Mouse (Mus musculus): ENCODE data around the gene Dclk1.

The Dclk1 gene

GRCm38 (mm10) chr3:55260139-55260538, 18.0 kb downstream of the Dclk1 start:
- no peak for DNase-seq (ENCODE audit: low spot score in 2 of 2)

- DNase-seq (ENCODE audit: low spot score in 2 of 2): no peak
These were observed 23.9 kb downstream of the Dclk1 start for GRCm38 (mm10) chr3:55266091-55266490.

DNA sequence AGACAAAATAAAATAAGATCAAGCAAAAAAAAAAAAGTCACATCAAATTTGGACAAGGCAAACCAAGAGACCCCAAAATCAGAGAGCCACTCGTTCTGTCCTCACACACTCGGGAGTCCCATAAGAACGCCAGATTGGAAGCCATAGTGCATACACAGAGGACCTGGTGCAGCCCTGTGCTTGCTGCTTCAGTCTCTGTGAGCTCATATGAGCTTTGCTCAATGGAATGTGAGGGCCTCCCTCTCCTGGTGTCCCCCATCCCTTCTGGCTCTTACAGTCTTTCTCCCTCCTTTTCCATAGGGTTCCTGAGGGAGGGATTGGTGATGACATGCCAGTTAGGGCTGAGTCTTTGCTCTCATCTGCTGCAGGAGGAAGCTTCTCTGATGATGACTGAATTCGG, 27.6 kb downstream of the Dclk1 start:
- no peak for DNase-seq (ENCODE audit: low spot score in 2 of 2)

DNA sequence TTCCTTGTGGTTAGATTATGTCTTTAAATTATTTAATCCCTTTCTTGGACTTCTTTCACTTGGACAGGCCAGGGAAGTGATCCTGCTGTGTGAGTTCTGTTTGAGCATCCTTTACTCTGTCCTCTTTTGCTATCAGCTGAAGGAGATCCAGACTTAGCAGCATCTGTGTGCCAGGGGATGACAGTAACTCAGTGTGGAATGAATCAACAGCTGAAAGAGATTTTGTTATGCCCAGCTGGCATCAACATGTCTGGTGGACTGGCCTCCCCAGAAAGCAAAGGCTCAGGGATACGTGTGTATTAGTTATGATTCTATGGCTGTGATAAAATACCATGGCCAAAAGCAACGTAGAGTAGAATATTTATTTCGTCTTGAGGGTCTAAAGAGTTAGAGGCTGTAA, 28.2 kb downstream of the Dclk1 start:
- DNase-seq (ENCODE audit: low spot score in 2 of 2): no peak

GRCm38 (mm10) chr3:55270920-55271319, 28.8 kb downstream of the Dclk1 start:
- no peak for DNase-seq (ENCODE audit: low spot score in 2 of 2)

DNA sequence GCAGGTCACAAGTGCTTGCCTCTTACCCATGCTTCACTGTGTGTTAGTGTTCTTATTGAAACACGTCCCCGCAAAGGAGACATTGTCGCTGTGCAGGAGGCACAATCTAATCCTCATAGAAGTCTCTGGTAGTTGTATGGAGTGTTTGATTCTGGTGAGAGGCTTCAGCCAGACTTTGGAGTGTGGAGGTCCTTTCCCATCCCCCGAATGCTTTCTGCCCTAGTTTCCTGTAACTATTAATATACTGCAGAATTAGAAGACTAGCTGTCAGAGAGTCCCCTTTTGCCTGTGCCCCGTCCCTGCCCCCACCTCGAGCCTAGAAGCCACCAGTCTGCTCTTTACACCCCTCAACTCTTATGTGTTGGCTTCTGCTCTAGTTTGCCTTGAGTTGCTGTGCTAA, 30.4 kb downstream of the Dclk1 start:
- DNase-seq (ENCODE audit: low spot score in 2 of 2): no peak

DNA sequence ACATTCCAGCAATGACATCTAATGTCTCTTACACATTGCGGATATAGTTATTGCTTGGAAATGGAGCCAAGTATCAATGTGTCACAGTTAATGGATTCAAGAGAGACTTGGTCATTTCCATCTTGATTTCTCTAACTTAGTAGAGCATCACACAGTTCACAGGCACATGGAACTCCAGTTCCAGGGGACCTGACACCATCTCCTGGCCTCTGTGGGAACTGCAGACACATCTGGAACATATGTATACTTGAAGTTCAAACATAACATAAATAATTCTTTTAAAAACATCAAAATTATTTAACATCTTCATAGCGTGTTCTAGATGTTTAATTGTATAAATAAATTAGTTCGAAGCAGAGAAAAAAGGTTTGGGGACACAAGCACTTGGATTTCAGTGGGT, 34.3 kb downstream of the Dclk1 start:
- no peak for DNase-seq (ENCODE audit: low spot score in 2 of 2)

DNA sequence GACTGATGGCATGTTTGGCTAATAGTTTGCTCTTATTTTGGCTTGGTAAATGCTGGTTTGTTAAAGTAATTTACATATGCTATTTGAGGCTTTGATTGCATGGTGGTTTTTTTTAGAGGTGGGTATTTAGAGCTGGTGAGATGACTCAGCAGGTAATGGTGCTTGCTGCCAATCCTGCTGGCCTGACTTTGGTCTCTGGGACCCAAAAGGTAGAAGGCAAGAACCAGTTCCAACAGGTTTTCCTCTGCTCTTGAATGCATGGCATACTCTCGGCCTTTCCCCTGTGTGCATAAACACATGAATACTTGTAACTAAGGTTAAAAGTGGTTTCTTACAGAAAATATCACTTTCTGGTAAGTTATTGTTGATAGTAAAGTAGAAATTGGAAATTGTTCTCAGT, 34.7 kb downstream of the Dclk1 start:
- DNase-seq (ENCODE audit: low spot score in 2 of 2): no peak

DNA sequence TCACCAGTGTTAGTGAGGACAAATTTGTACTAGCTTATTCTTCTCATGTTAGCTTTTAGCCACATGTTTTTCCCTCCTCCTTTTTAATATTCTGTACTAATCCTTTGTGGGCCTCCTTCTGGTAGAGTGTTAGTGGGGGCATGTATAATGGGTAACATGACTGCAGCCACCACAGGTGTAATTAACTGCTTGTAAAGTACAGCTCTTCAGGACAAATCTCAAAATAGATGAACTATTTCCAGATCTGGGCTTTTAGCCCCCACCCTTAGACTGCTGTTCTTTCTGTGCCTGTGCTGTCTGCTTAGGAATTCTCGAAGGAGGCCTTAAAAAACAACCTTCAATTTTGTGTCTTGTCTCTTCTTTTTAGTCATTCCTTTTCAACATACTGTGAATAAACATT, 35.7 kb downstream of the Dclk1 start:
- DNase-seq (ENCODE audit: low spot score in 2 of 2): no peak

GRCm38 (mm10) chr3:55279923-55280322, 37.8 kb downstream of the Dclk1 start:
- DNase-seq (ENCODE audit: low spot score in 2 of 2): no peak

DNA sequence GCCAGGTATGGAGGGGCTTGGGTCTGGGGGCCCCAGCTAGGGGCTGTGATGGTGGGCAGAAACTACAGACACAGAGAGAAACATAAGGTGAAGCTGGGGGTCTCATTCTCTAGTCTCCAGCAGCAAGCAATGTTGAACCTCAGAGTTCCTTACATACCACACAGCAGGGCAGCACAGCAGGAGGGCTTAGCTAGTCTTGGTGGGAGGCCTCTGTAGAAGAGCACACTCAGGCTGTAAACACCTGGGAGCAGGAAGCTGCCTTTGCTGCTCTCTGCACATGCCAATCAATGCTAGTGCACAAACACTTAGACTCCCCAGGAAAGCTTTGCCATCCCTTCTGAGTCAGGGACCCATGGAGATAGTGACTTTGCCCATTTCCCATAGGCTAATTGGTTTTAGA, 38.3 kb downstream of the Dclk1 start:
- no peak for DNase-seq (ENCODE audit: low spot score in 2 of 2)

- peak in 1 of 2 experiments; percentile 70 for DNase-seq (ENCODE audit: low spot score in 2 of 2)
These were observed 42.1 kb downstream of the Dclk1 start for GRCm38 (mm10) chr3:55284215-55284614.

DNA sequence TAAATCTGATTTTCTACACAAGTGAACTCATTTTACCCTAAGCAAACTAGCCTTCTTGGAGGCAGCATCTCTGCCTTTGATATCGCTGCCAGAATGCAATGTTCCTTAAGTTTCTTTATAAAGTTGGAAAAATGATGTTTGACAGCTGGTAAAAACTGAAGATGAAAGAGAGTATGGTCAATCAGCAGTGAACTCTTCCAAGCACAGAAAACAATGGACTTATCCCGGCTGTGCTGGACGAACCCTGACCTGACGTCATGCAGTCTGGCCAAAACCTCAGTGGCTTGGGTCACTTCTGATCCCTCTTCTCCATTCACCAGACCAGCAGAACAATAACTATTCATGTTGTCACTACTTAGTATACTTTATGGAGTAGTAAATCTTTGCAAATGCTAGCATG, 46.6 kb downstream of the Dclk1 start:
- DNase-seq (ENCODE audit: low spot score in 2 of 2): no peak

DNA sequence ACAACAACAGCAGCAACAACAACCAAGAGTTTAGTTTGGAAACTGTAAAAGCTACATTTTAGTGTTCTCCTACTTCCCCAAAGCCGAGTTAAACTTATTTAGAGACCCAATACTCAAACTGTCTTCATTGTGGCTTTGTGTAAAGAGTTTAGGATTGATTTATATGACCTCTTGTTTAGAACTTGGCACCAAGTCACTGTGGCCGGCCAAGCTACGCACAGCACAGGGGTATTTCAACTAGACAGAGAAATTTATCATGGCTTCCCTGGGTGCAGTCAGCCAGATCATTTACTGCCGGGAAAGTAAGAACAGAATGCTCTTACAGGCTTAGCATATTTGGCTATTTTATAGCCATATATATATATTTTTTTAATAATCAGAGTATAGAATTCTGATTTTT, 49.8 kb downstream of the Dclk1 start:
- DNase-seq (ENCODE audit: low spot score in 2 of 2): no peak

DNA sequence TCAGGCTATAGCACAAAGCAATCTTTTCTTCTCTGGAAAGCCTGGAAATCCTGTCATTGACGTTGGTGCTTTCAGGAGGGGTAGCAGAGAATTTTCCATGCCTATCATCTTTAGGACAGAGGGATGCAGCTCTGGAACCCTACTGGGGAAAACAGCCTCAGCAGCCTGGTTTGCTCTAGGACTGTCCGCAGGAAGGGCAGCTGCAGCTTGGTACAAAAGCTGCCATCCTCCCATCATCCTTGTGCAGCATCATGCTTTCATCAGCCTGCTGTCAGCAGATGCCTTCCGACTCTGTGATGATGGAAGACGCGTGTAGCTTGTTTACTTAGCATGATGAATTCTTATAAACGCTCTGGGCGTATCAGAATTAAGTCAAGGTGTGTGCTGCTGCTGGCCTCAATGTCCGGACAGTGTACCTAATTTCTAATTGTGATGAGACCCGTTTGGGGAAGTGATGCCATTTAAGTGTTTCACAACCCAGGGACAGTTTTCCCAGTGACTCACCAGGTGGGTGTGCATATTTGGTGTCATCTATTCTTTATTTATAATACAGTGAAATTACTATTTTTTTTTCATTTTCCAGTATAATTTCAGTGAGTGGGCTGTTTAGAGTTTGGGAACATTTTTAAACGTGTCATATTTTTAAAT, 50.7 kb downstream of the Dclk1 start:
- DNase-seq (ENCODE audit: low spot score in 2 of 2): no peak

- no peak for DNase-seq (ENCODE audit: low spot score in 2 of 2)
These were observed 63.5 kb downstream of the Dclk1 start for GRCm38 (mm10) chr3:55305653-55306052.

GRCm38 (mm10) chr3:55307553-55308177, 65.5 kb downstream of the Dclk1 start:
- no peak for DNase-seq (ENCODE audit: low spot score in 2 of 2)

DNA sequence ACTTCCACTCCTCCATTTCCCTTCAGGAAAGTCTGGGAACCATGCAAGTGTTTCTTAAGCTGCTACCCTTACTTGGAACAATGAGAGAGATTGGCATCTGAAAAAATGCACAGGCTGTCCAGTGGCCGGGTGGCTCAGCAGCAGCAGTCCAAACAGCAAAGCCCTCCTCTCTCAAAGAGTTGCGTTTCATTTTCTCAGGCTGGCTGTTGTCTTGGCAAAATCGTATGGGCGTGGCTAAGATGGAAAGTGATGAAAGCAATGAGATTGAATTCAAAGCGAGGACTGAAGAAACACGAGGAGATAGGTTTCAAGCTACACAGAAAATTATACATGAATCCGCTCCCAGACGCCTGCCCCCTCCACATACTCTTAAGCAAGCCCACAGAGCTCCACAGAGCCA, 67.8 kb downstream of the Dclk1 start:
- DNase-seq (ENCODE audit: low spot score in 2 of 2): no peak

DNA sequence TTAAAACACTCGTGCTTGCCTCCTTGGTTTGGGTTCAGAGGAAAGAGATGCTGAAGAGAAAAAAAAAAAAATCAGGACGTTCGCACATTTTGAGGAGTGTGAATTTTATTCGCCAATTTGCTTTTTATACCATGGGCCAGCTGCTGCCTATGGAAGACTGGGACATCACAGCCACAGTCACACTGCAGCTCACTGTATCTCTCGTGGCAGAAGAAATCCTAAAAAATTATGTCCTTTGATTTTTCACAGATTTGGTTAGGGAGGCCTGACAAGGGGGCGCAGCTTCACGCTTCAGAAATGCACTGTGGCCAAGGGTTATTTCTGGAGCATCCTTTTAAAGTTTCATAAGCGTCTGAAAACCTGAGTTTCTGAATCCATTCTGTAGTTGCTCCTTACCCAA, 73.7 kb downstream of the Dclk1 start:
- DNase-seq (ENCODE audit: low spot score in 2 of 2): peak; percentile 64 to 87

DNA sequence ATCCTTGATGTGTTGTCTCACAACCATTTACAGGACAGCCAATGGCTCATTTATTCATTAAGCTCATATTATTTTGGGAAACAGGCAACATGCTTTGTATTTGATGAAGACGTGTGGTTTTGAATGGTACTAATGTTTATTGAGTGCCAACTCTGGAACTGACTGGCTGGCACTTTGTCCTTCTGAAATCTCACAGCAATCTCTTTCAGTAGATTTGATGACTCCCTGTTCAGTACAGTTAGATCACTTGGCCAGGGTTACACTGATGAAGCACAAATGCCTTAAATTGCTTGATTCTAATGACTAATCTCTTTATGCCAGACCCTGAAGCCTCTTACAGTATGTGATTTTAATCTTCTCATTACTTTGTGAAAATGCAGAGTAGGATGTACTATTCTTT, 75.9 kb downstream of the Dclk1 start:
- DNase-seq (ENCODE audit: low spot score in 2 of 2): no peak

DNA sequence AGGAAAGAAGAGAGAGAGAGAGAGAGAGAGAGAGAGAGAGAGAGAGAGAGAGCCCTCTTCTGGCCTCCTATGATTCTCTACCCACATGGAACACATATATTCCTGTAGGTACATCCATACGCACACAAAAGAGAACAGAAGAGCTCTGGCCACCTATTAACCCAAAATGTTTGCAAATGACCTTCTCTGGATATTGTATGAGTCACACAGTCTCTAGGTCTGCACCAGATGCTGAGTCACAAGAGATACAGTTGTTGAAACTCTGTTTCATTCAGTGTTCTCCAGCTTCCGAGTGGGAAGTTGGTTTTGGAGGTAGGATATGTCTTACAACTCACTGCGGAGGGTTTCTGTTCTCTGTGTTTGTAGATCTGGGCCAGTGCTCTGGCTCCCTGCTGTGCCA, 78.4 kb downstream of the Dclk1 start:
- DNase-seq (ENCODE audit: low spot score in 2 of 2): peak in 1 of 2 experiments; percentile 3

DNA sequence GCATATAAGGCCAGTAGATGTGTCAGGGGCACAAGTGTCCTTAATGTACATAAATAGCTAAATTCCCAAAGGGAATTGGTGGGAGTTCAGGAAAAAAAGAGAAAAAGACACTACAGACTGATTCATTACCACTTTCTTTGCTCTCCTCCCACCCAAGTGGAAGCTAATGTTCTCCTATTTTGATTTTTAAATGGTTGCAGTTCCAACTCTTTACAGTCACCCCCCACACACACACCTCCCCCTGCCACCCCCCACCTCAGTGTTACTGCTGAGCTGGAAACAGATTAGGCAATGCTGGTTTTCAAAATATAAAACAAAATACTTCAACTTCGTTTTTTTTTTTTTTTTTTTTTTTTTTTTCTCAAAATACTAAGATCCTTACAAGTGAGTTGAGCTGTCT, 81.9 kb downstream of the Dclk1 start:
- DNase-seq (ENCODE audit: low spot score in 2 of 2): peak in 1 of 2 experiments; percentile 1

DNA sequence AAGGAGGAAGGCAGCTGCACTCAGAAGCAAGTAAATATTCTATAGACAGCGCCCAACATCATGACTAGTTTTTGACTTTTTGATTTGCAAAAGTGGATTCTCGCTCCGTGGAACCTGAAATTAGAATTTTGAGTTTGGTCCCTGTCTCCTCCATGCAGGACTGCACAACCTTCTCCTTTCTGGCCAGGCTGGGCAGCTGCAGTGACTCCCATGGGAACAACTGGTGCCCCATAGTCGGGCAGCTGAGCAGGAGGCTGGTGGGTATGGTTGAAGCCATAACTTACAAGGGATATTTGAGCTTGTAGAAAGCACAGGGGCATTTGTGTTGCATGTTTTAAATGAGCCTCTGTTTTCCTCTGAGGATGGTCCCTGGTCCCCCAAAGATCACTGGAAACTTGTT, 88.3 kb downstream of the Dclk1 start:
- no peak for DNase-seq (ENCODE audit: low spot score in 2 of 2)

DNA sequence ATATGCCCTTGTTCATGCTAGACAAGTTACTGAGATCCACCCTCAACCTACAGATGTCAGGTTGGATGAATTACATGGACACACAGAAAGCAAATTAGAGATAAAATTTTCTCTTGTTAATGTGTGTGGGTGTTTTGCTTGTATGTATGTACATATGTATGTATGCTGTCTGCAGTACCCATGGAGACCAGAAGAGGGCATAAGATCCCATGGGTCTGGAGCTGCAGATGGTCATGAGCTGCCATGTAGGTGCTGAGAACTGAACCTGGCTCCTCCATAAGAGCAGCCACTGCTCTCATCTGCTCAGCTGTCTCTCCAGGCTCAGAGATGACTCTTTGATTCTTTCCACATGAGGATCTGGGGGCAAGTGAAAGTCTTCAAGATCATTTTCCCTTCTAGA, 89.5 kb downstream of the Dclk1 start:
- no peak for DNase-seq (ENCODE audit: low spot score in 2 of 2)

All from frontal cortex, postnatal 36 days (tissue).